Mouse (Mus musculus): Measurements from ENCODE around the gene Olfr805. TPM values are rescaled to one million over a fixed set of nuclear protein-coding genes. Genes with fewer than 3 reads are reported as not detected.

Olfr805 gene
- total RNA-seq (2022) = not detected

DNA sequence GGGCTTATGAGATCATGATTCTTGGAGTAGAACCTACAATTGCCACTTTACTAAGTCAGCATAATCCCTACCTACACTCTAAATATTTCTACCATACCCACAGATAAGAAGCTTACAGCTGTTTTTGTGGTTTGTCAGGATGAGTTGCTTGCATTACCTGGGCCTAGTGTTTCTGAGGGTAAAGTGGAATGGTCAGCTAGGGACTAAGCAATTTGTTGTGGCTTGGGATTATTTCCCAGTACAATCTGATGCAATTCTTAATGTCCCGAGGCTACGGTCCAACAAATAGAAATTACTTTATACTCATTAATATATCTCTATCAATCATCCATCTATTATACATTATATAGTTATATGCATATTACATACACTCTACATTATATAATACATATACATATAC, at the start of gene Olfr805:
Gene Olfr805 (minus strand): TSS at position 101 of the 400 bp plus-strand sequence.
- no peak for DNase-seq (ENCODE audit: low spot score)

DNA sequence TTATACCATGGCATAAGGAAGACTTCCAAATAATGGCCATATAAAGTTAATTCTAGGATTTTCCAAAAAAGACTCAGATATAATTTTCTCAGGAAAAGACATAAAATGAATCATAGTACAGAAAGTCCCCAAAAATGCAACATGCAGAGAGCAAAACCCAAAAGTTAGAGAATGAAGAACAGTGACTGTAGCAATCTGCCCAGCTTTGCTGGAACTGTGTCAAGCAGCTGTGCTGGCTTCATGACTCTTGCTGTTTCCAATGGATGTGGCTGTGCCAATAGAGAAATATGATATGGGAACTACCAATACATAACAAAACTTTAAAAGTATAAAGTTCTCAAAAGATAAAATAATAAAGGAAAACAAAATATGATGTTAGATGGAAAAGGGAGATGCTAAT, 48.9 kb upstream of the Olfr805 start:
- DNase-seq (ENCODE audit: low spot score) = no peak

DNA sequence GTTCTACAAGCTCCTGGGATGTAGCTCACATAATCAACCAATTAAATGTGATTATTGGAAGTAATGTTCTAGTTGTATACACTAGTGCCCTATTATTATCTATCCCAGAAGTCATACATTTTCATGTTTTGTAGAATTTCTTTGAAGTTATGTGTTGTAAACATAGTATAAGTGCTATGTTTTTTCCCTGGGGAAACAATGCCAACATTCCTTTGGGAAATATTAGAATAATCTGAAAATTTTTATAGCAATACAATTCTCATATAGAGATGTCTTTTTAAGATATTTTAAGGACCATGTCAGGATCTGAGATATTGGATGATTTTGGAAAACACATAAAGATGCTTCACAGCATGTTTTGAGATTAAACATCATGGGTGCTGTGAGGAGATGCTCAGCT, 45.2 kb upstream of the Olfr805 start, which contains the start of gene Olfr809:
Gene Olfr809 (plus strand): TSS at position 301 of the 400 bp plus-strand sequence.
- DNase-seq (ENCODE audit: low spot score) = no peak

DNA sequence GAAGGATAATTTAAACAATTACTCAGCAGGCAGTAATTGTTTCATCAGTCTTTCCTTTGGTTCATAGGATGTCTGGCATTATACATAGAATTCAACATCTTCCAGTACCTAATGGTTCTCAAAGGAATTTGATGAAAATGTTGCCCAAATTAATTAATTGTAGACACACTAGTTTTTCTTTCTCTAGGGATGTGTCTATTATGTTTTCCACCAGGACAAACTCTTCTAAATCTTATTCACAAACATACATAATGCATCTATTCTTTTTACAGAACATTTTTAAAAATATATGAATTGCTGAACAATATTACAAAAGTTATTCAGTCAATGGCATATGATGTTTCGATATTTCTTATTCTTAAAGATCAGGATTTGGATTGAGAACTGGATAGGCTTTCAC, 36.0 kb upstream of the Olfr805 start, which contains the start of gene Olfr808:
Gene Olfr808 (plus strand): TSS at position 301 of the 400 bp plus-strand sequence.
- DNase-seq (ENCODE audit: low spot score) = no peak

DNA sequence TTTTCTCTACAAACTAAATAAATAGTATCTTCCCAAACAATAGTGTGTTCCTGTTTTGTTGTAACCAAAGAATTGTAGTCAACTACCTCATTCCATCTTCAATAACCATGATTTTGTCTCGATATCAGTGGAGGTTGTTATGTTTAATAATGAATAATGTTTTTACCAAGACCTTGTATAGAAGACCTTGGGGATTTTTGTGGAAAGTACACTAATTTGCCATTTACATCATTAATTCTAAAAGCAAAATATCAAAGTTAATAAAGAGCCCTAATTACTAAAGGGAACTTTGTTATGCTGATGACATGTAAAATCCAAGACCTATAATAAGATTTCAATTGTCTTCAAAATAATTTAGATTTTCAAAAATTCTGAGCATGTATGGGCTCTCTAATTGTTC, 28.5 kb upstream of the Olfr805 start, which contains the start of gene Olfr807:
Gene Olfr807 (minus strand): TSS at position 101 of the 400 bp plus-strand sequence.
- no peak for DNase-seq (ENCODE audit: low spot score)

DNA sequence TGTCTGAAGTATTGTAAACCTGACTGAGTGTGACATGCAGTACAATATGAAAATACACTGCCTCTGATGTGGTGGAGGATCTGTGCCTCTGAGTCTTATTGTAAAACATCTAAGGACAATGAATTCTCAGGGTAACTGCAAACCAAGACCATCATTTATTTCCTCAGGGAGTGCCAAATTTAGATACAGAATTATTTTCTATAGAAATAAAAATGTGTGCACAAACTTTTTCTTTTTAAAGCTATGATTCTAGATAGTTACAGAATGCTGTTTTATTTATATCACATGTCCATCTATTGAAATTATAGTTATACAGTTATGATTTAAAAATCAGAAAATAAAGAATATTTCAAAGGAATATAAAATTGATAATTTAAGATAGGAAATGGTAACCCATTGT, 12.6 kb upstream of the Olfr805 start, which contains the start of gene Olfr806:
Gene Olfr806 (minus strand): TSS at position 101 of the 400 bp plus-strand sequence.
- no peak for DNase-seq (ENCODE audit: low spot score)

DNA sequence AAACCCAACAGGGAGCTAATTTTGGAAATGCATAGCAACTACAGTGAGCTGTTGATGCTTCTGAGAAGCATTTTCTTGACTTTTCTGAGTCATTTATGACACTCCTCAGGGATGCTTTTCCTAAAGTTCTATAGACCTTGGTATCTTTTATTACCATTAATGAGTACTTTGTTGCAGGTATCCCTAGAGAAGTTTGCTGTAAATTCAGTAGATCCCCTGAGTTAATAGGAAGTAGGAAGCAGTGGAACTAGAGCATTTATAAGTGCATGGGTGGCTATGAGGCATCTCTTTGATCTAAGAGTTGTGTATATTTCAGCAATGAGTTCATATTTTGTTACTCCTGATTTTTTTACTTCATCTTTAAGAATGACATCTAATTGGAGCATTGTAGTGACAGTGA, 26.3 kb downstream of the Olfr805 start, which contains the start of gene Olfr804:
Gene Olfr804 (plus strand): TSS at position 301 of the 400 bp plus-strand sequence.
- no peak for DNase-seq (ENCODE audit: low spot score)

DNA sequence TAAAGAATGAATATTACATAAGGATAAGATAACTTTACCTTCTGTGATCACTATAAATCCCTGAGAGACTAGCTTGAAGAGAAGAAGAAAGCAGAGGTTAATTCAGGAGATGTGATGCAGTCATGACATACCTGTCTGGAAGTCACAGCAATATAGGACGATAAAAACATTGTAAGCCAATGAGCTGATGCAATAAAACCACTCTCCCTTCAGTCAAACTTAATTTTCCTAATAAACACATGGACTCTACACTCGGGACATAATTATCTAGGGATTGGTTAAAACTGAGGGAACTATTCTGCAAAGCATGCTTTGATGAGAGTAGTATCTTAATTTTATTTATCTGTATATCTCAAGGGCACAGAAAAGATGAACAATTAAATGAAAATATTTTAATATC, 35.0 kb downstream of the Olfr805 start, which contains the start of gene Olfr803:
Gene Olfr803 (minus strand): TSS at position 101 of the 400 bp plus-strand sequence.
- no peak for DNase-seq (ENCODE audit: low spot score)

DNA sequence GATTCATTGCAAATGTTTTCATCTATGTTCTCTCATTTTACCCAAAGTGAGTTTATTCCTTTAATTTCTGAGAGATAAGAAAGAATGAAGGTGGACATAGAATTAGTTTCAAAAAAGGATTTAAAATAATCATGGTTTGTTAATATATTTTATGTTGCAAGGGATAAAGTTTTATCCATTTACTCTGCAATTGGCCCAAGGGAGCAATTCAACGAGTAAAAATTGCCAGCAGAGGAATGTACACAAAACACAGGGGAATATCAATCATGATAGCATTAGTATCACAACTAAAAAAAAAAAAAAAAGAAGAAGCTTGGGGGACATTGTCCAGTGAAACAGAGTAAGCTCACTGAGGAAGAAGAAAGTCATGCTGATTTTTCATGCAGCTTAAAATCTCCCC, 41.1 kb downstream of the Olfr805 start, which contains the start of gene Olfr802:
Gene Olfr802 (minus strand): TSS at position 101 of the 400 bp plus-strand sequence.
- DNase-seq (ENCODE audit: low spot score) = no peak

DNA sequence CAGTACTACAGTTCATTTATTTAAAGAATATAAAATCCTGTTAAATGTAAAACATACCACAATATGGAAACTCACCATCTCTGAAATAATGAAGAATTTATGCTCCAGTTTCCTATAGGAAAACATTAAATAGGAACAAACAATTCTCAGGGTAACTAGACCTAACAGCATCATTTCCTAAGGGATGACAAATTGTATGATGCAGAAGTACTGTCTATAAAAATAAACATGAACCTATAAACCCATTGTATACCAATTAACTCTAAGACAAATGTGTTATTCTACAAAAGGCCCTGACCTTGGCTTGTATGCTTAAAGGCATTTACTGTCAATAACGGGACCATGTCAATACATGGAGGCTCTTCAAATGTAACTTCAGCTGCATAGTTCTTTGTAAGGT, 55.4 kb downstream of the Olfr805 start, which contains the start of gene Olfr801:
Gene Olfr801 (minus strand): TSS at position 101 of the 400 bp plus-strand sequence.
- no peak for DNase-seq (ENCODE audit: low spot score)

Small RNA genes within 50 kb of the gene (microRNA-seq; reads per million reads assigned to microRNA genes)
- not detected for gene Gm24485

Other genes with a start within 250 kb of the Olfr805 start
- not detected for gene Olfr789, start 244.6 kb downstream of the Olfr805 start, total RNA-seq (2022)
- not detected for gene Olfr790, start 230.9 kb downstream of the Olfr805 start, total RNA-seq (2022)
- gene Olfr791, start 207.6 kb downstream of the Olfr805 start, total RNA-seq (2022) = not detected
- gene Olfr792, start 190.2 kb downstream of the Olfr805 start, total RNA-seq (2022) = not detected
- gene Olfr794, start 161.7 kb downstream of the Olfr805 start, total RNA-seq (2022) = not detected
- not detected for gene Olfr796, start 116.8 kb downstream of the Olfr805 start, total RNA-seq (2022)
- gene Olfr798, start 101.4 kb downstream of the Olfr805 start, total RNA-seq (2022) = not detected
- not detected for gene Olfr799, start 91.9 kb downstream of the Olfr805 start, total RNA-seq (2022)
- gene Olfr800, start 71.7 kb downstream of the Olfr805 start, total RNA-seq (2022) = not detected
- gene Olfr801, start 55.5 kb downstream of the Olfr805 start, total RNA-seq (2022) = not detected
- not detected for gene Olfr802, start 41.2 kb downstream of the Olfr805 start, total RNA-seq (2022)
- not detected for gene Olfr803, start 35.1 kb downstream of the Olfr805 start, total RNA-seq (2022)
- not detected for gene Olfr804, start 26.2 kb downstream of the Olfr805 start, total RNA-seq (2022)
- not detected for gene Olfr806, start 12.5 kb upstream of the Olfr805 start, total RNA-seq (2022)
- gene Olfr807, start 28.4 kb upstream of the Olfr805 start, total RNA-seq (2022) = not detected
- not detected for gene Olfr808, start 36.1 kb upstream of the Olfr805 start, total RNA-seq (2022)
- gene Olfr809, start 45.3 kb upstream of the Olfr805 start, total RNA-seq (2022) = not detected
- gene Olfr810, start 65.5 kb upstream of the Olfr805 start, total RNA-seq (2022) = not detected
- not detected for gene Olfr811, start 75.0 kb upstream of the Olfr805 start, total RNA-seq (2022)
- not detected for gene Olfr812, start 116.7 kb upstream of the Olfr805 start, total RNA-seq (2022)
- gene Olfr813, start 126.0 kb upstream of the Olfr805 start, total RNA-seq (2022) = not detected
- not detected for gene Olfr814, start 150.5 kb upstream of the Olfr805 start, total RNA-seq (2022)
- not detected for gene Olfr815, start 176.5 kb upstream of the Olfr805 start, total RNA-seq (2022)
- not detected for gene Olfr816, start 186.2 kb upstream of the Olfr805 start, total RNA-seq (2022)
- not detected for gene Olfr818, start 219.7 kb upstream of the Olfr805 start, total RNA-seq (2022)
- gene Olfr819, start 237.9 kb upstream of the Olfr805 start, total RNA-seq (2022) = not detected
- gene Olfr247, start 246.8 kb upstream of the Olfr805 start, total RNA-seq (2022) = not detected

Measured in heart, adult 8-10 months (tissue).